Mouse (Mus musculus) MEL (cell line): ENCODE results near the gene Kremen2.

Experiments used
- CHD2 ChIP-seq: IDR thresholded peaks from 2 replicates; pipeline ENCODE4 v1.6.1; 2011; ENCODE audit warnings: low read length, improper control_type of control experiment
- CTCF ChIP-seq, 3 experiments: IDR thresholded peaks in 2 of 3; conservative IDR thresholded peaks in 1 of 3; 2 replicates each; pipeline ENCODE4 v1.5.1; 2011 to 2012; ENCODE audit warnings: low read length in 3 of 3, low read depth in 2 of 3, mild to moderate bottlenecking in 2 of 3, improper control_type of control experiment in 1 of 3, inconsistent platforms in 1 of 3, mixed read lengths in 1 of 3, moderate library complexity in 1 of 3; ENCODE audit not compliant: control insufficient read depth in 1 of 3, insufficient read depth in 1 of 3, poor library complexity in 1 of 3, severe bottlenecking in 1 of 3
- EP300 ChIP-seq, 2 experiments: IDR thresholded peaks; 2 replicates each; pipeline ENCODE4 v1.6.1; 2011; ENCODE audit warnings: improper control_type of control experiment in 2 of 2, low read length in 2 of 2, low read depth in 1 of 2, mild to moderate bottlenecking in 1 of 2
- ETS1 ChIP-seq: IDR thresholded peaks from 2 replicates; pipeline ENCODE4 v1.6.1; 2012; ENCODE audit warnings: low read depth, mild to moderate bottlenecking, inconsistent platforms, low read length, improper control_type of control experiment, moderate library complexity
- HCFC1 ChIP-seq: IDR thresholded peaks from 2 replicates; pipeline ENCODE4 v1.6.1; 2012; ENCODE audit warnings: low read depth, mild to moderate bottlenecking, inconsistent platforms, low read length, improper control_type of control experiment, moderate library complexity
- MAFK ChIP-seq: IDR thresholded peaks from 2 replicates; pipeline ENCODE4 v1.6.1; 2011; ENCODE audit warnings: low read depth, mild to moderate bottlenecking, low read length, improper control_type of control experiment, borderline replicate concordance
- MEF2A ChIP-seq: IDR thresholded peaks from 2 replicates; pipeline ENCODE4 v1.6.1; 2014; ENCODE audit warnings: low read depth, mild to moderate bottlenecking, inconsistent platforms, low read length, improper control_type of control experiment; ENCODE audit not compliant: poor library complexity, insufficient replicate concordance, severe bottlenecking; ENCODE audit errors: extremely low read depth
- MYB ChIP-seq: IDR thresholded peaks from 2 replicates; pipeline ENCODE4 v1.6.1; 2011; ENCODE audit warnings: mild to moderate bottlenecking, low read depth, low read length, improper control_type of control experiment
- NELFE ChIP-seq: IDR thresholded peaks from 2 replicates; pipeline ENCODE4 v1.6.1; 2011; ENCODE audit warnings: low read depth, low read length, improper control_type of control experiment
- POLR2A ChIP-seq, 2 experiments: IDR thresholded peaks; 2 replicates each; pipeline ENCODE4 v1.6.1; 2011 to 2012; ENCODE audit warnings: low read length in 2 of 2, mild to moderate bottlenecking in 2 of 2, control low read depth in 1 of 2, improper control_type of control experiment in 1 of 2, low read depth in 1 of 2, moderate library complexity in 1 of 2; ENCODE audit not compliant: control insufficient read depth in 1 of 2, insufficient read depth in 1 of 2, poor library complexity in 1 of 2
- POLR2AphosphoS2 ChIP-seq: IDR thresholded peaks from 2 replicates; pipeline ENCODE4 v1.6.1; 2011; ENCODE audit warnings: low read length, improper control_type of control experiment
- USF1 ChIP-seq: IDR thresholded peaks from 2 replicates; pipeline ENCODE4 v1.6.1; 2014; ENCODE audit warnings: low read depth, mild to moderate bottlenecking, inconsistent platforms, low read length, improper control_type of control experiment, moderate library complexity
- ZNF384 ChIP-seq: IDR thresholded peaks from 2 replicates; pipeline ENCODE4 v1.6.1; 2012; ENCODE audit warnings: low read depth, mild to moderate bottlenecking, inconsistent platforms, low read length, improper control_type of control experiment

GRCm38 (mm10) chr17:23695801-23696200 is 49.8 kb downstream of the Kremen2 start:
- TF ChIP-seq ETS1 (no peak), POLR2A (IDR thresholded peaks at IDR 0.05; ENCODE audit: control insufficient read depth in 1 of 2, insufficient read depth in 1 of 2, low read depth in 1 of 2, low read length in 2 of 2, poor library complexity in 1 of 2) (no peak), MEF2A (no peak), CTCF (IDR thresholded peaks at IDR 0.05 in 2 of 3, conservative IDR thresholded peaks at IDR 0.05 in 1 of 3; ENCODE audit: control insufficient read depth in 1 of 3, insufficient read depth in 1 of 3, low read depth in 2 of 3, low read length in 3 of 3, poor library complexity in 1 of 3, severe bottlenecking in 1 of 3) (no peak), HCFC1 (no peak), MAFK (no peak), ZNF384 (no peak), EP300 (IDR thresholded peaks at IDR 0.05; ENCODE audit: low read depth in 1 of 2, low read length in 2 of 2) (no peak), MYB (no peak), NELFE (no peak), CHD2 (no peak), POLR2AphosphoS2 (no peak), USF1 (no peak)
